Mouse (Mus musculus): ENCODE results near the gene Ccsap.

DNA sequence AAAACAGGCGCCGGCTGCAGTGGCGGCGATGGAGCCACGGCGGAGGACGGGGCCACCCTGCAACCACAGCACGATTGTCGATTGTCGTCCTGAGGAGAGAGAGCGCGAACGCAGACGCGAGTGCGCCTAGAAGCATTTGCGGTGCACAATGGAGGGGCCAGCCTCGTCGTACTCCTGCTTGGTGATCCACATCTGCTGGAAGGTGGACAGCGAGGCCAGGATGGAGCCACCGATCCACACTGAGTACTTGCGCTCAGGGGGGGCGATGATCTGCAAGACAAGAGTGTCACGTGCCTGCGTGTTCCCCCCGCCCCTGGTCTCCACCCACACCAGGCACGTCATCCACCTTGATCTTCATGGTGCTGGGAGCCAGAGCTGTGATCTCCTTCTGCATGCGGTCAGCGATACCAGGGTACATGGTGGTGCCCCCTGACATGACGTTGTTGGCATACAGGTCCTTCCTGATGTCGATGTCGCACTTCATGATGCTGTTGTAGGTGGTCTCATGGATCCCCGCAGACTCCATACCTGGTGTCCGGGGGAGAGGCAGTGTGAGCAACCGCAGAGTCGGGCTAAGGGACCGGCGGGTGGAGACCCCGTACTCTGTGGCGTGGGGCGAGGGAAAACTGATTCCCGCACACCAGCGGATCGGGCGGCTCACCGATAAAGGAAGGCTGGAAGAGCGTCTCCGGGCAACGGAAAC is 32.0 kb upstream of the Ccsap start:
- TF ChIP-seq EP300 (IDR thresholded peaks at IDR 0.05; ENCODE audit: low read depth) (no peak), CTCF (IDR thresholded peaks at IDR 0.05; ENCODE audit: low read depth) (no peak)
